Mouse (Mus musculus) cerebellum, adult 2 months (tissue): ENCODE results near the gene Sfxn2.

Experiments
- CTCF ChIP-seq: fragments of 200-500 bp; IDR thresholded peaks from 2 replicates; pipeline ENCODE4 v1.5.1; 2011; ENCODE audit warnings: low read depth, mild to moderate bottlenecking, control low read depth, low read length, moderate library complexity, borderline replicate concordance; ENCODE audit not compliant: insufficient read depth
- POLR2A ChIP-seq: fragments of 200-500 bp; IDR thresholded peaks from 2 replicates; pipeline ENCODE4 v1.6.1; 2011; ENCODE audit warnings: low read length, control low read depth, borderline replicate concordance; ENCODE audit not compliant: insufficient read depth

DNA sequence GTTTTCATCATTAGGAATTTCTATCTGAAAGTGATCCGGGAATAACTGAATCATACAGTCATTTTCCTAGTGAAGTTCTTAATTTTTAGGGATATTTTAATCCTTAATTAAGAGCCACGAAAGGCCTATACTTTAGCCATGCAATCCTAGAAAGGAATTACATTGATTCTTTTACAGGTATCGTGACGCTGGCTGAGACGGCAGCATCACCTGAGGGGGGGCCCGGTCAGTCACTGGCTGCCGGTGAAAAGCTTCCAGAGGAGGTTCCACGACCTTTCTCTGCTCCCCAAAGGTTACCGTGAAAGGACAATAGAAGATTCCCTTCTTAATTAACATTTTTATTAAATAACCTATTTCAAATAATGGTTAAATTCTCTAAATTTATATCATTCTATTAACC, 35.8 kb upstream of the Sfxn2 start:
- no peak for TF ChIP-seq CTCF
- TF ChIP-seq POLR2A: no peak
